Mouse (Mus musculus): ENCODE measurements around the gene Tom1l2. TPM values are rescaled to one million over a fixed set of nuclear protein-coding genes. Genes with fewer than 3 reads are reported as not detected.
A peak's percentile ranks its signal among the peaks of the same experiment; 100 is the strongest.

Gene Tom1l2
- total RNA-seq, 2 experiments from 2014 or later, result 83.2 to 85.0 TPM

GRCm38 (mm10) chr11:60260743-60261142, 92.0 kb downstream of the Tom1l2 start:
- DNase-seq, result no peak

- DNase-seq, result no peak
These were observed 95.0 kb downstream of the Tom1l2 start for GRCm38 (mm10) chr11:60257696-60258095.

- DNase-seq, result no peak
These were observed 96.0 kb downstream of the Tom1l2 start for GRCm38 (mm10) chr11:60256713-60257112.

- peak; percentile 41 for DNase-seq
These were observed 96.5 kb downstream of the Tom1l2 start for GRCm38 (mm10) chr11:60256176-60256681.

GRCm38 (mm10) chr11:60255639-60256038, 97.1 kb downstream of the Tom1l2 start:
- no peak for DNase-seq

- no peak for DNase-seq
These were observed 97.5 kb downstream of the Tom1l2 start for GRCm38 (mm10) chr11:60255181-60255580.

- peak; percentile 71 for DNase-seq
These were observed 98.4 kb downstream of the Tom1l2 start for GRCm38 (mm10) chr11:60254308-60254707.

GRCm38 (mm10) chr11:60253546-60253945, 99.2 kb downstream of the Tom1l2 start:
- peak; percentile 29 for DNase-seq

GRCm38 (mm10) chr11:60250971-60251643, 101.6 kb downstream of the Tom1l2 start:
- peak; percentile 73 for DNase-seq

- no peak for DNase-seq
These were observed 102.8 kb downstream of the Tom1l2 start for GRCm38 (mm10) chr11:60249885-60250284.

GRCm38 (mm10) chr11:60248596-60249404, 103.9 kb downstream of the Tom1l2 start:
- DNase-seq, result no peak

- no peak for DNase-seq
These were observed 104.8 kb downstream of the Tom1l2 start for GRCm38 (mm10) chr11:60247753-60248550.

- DNase-seq, result no peak
These were observed 106.6 kb downstream of the Tom1l2 start for GRCm38 (mm10) chr11:60246077-60246476.

- no peak for DNase-seq
These were observed 108.1 kb downstream of the Tom1l2 start for GRCm38 (mm10) chr11:60244503-60245143.

GRCm38 (mm10) chr11:60240509-60240908, 112.2 kb downstream of the Tom1l2 start:
- DNase-seq, result no peak

- no peak for DNase-seq
These were observed 117.4 kb downstream of the Tom1l2 start for GRCm38 (mm10) chr11:60235351-60235750.

- peak; percentile 51 for DNase-seq
These were observed 119.5 kb downstream of the Tom1l2 start for GRCm38 (mm10) chr11:60233235-60233634.

GRCm38 (mm10) chr11:60232441-60233058, 120.2 kb downstream of the Tom1l2 start:
- DNase-seq, result no peak

- no peak for DNase-seq
These were observed 120.8 kb downstream of the Tom1l2 start for GRCm38 (mm10) chr11:60231951-60232350.

GRCm38 (mm10) chr11:60231326-60231725, 121.4 kb downstream of the Tom1l2 start:
- DNase-seq, result no peak

- DNase-seq, result no peak
These were observed 122.2 kb downstream of the Tom1l2 start for GRCm38 (mm10) chr11:60230512-60230911.

GRCm38 (mm10) chr11:60229821-60230220, 122.9 kb downstream of the Tom1l2 start:
- DNase-seq, result no peak

Measured in heart, postnatal 4 days (tissue).